Mouse (Mus musculus) brain, adult 2 months (tissue): ENCODE measurements at regions not wholly inside any gene's neighbourhood (a gene's known extent, or its start where the extent isn't known, plus 50 kb on each side); places are given as distances from the start of the nearest gene placed in this dataset.

Source experiments
- DNase-seq: peaks from one replicate; pipeline ENCODE4 v3.0.0; 2011; ENCODE audit warnings: low read depth, low spot score

- peak; percentile 42 for DNase-seq
Measured at GRCm38 (mm10) chr13:63627184-63627893, 53.9 kb upstream of the Ptch1 start.

GRCm38 (mm10) chr13:63627894-63628287 lies 54.5 kb upstream of the Ptch1 start:
- no peak for DNase-seq

GRCm38 (mm10) chr13:63631771-63632347 lies 58.5 kb upstream of the Ptch1 start:
- no peak for DNase-seq

- no peak for DNase-seq
Measured at GRCm38 (mm10) chr13:63634294-63634693, 60.9 kb upstream of the Ptch1 start.

GRCm38 (mm10) chr13:63641649-63642226 lies 68.3 kb upstream of the Ptch1 start:
- DNase-seq: no peak

- DNase-seq: peak; percentile 87
Measured at GRCm38 (mm10) chr13:63642617-63643016, 69.2 kb upstream of the Ptch1 start.

GRCm38 (mm10) chr13:63643394-63643793 lies 70.0 kb upstream of the Ptch1 start:
- no peak for DNase-seq

- no peak for DNase-seq
Measured at GRCm38 (mm10) chr13:63644308-63644707, 70.9 kb upstream of the Ptch1 start.

- DNase-seq: no peak
Measured at GRCm38 (mm10) chr13:63649058-63649647, 75.8 kb upstream of the Ptch1 start.

- DNase-seq: peak; percentile 28
Measured at GRCm38 (mm10) chr13:63654514-63654913, 81.1 kb upstream of the Ptch1 start.

GRCm38 (mm10) chr13:63657115-63657514 lies 83.7 kb upstream of the Ptch1 start:
- DNase-seq: no peak

GRCm38 (mm10) chr13:63659412-63659811 lies 86.0 kb upstream of the Ptch1 start:
- no peak for DNase-seq

- no peak for DNase-seq
Measured at GRCm38 (mm10) chr13:63660431-63660830, 87.0 kb upstream of the Ptch1 start.

- no peak for DNase-seq
Measured at GRCm38 (mm10) chr13:63668576-63668975, 95.2 kb upstream of the Ptch1 start.

- DNase-seq: no peak
Measured at GRCm38 (mm10) chr13:63669031-63669430, 95.6 kb upstream of the Ptch1 start.

GRCm38 (mm10) chr13:63672425-63672824 lies 99.0 kb upstream of the Ptch1 start:
- DNase-seq: peak; percentile 5

- no peak for DNase-seq
Measured at GRCm38 (mm10) chr13:63677696-63678095, 104.3 kb upstream of the Ptch1 start.

GRCm38 (mm10) chr13:63678265-63679260 lies 105.2 kb upstream of the Ptch1 start:
- no peak for DNase-seq

- no peak for DNase-seq
Measured at GRCm38 (mm10) chr13:63682341-63682740, 108.9 kb upstream of the Ptch1 start.

GRCm38 (mm10) chr13:63691974-63692373 lies 118.6 kb upstream of the Ptch1 start:
- DNase-seq: peak; percentile 95

- peak; percentile 65 for DNase-seq
Measured at GRCm38 (mm10) chr13:63693636-63694035, 120.2 kb upstream of the Ptch1 start.
